Mouse (Mus musculus) hindbrain, embryonic 16.5 days (tissue): ENCODE data around the gene Wscd2. TPM values are rescaled to one million over a fixed set of nuclear protein-coding genes. Genes with fewer than 3 reads are reported as not detected.

ENCODE experiments used
- ATAC-seq: fragments of 200-750 bp; cut with Nextera tagmentation; 2 replicates; pipeline ENCODE4 v1.8.0; 2017; ENCODE audit warnings: moderate TSS enrichment, moderate library complexity
- H3K27ac ChIP-seq: fragments of 300-500 bp; sonication (generic); 2 replicates; pipeline ENCODE4 v1.5.1; 2014; ENCODE audit warnings: low read depth, mild to moderate bottlenecking, control low read depth, low read length, moderate library complexity
- H3K27me3 ChIP-seq: fragments of 300-500 bp; sonication (generic); replicated peaks from 2 replicates; pipeline ENCODE4 v1.6.1; 2014; ENCODE audit warnings: low read length; ENCODE audit not compliant: control insufficient read depth, insufficient read depth
- H3K36me3 ChIP-seq: fragments of 300-500 bp; sonication (generic); 2 replicates; pipeline ENCODE4 v1.6.1; 2014; ENCODE audit warnings: mild to moderate bottlenecking, low read length, moderate library complexity, mixed read lengths; ENCODE audit not compliant: control insufficient read depth, insufficient read depth
- H3K4me1 ChIP-seq: fragments of 300-500 bp; sonication (generic); 2 replicates; pipeline ENCODE4 v1.6.1; 2014; ENCODE audit warnings: low read depth, low read length; ENCODE audit not compliant: control insufficient read depth, insufficient read depth
- H3K4me2 ChIP-seq: fragments of 300-500 bp; sonication (generic); 2 replicates; pipeline ENCODE4 v1.6.1; 2014; ENCODE audit warnings: mild to moderate bottlenecking, low read length, control low read depth, moderate library complexity
- H3K4me3 ChIP-seq: fragments of 300-500 bp; sonication (generic); 2 replicates; pipeline ENCODE4 v1.5.1; 2014; ENCODE audit warnings: mild to moderate bottlenecking, low read length, control low read depth, moderate library complexity
- H3K9ac ChIP-seq: fragments of 300-500 bp; sonication (generic); 2 replicates; pipeline ENCODE4 v1.6.1; 2014; ENCODE audit warnings: low read depth, mild to moderate bottlenecking, control low read depth, low read length, moderate library complexity
- H3K9me3 ChIP-seq: fragments of 300-500 bp; sonication (generic); 2 replicates; pipeline ENCODE4 v1.6.1; 2014; ENCODE audit warnings: mild to moderate bottlenecking, low read length, moderate library complexity; ENCODE audit not compliant: control insufficient read depth
- WGBS: fragments of 180-500 bp; shearing (Covaris S2); extraction: QIAGEN DNeasy Blood & Tissue Kit; methylation state at CpG from one replicate; pipeline ENCODE4 v1.1.7; 2014; 5-methylcytosine and 5-hydroxymethylcytosine counted together
- polyA plus RNA-seq: library from polyadenylated mRNA; unstranded; fragments of >200 nt; fragmentation: Nextera tagmentation; extraction: Ambion mirVana; gene quantifications from 2 replicates; pipeline ENCODE4 v1.2.1, GENCODE M21; 2015

The Wscd2 gene
- polyA plus RNA-seq, 1 experiment from 2014 or later: 13.3 TPM

DNA sequence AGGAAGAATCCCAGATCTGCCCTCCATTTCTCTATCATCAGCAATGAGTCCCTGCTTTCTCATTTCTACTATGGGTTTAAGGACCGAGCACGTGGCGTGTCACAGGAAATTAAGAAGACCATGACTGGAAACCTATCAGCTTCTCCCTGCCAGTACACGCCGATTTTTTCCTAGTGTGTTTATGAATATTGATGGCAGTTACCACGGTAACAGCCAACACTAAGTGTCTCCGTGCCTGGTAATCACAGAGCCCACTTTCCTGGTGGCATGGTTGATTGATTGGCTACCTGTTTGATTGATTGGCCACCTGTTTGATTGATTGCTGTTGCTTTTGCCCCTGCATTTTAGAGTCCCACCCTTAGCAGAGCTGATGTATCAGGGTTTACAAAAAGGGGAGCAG, 30.2 kb upstream of the Wscd2 start:
- Histone ChIP-seq H3K9ac (no peak overlapping the region), H3K4me2 (no peak overlapping the region), H3K4me3 (no peak overlapping the region), H3K9me3 (peaks cover 2% of the 10 kb centered on the region; the same call in 1 of the 2 replicates), H3K27ac (no peak overlapping the region), H3K27me3 (no peaks in the 10 kb centered on the region; the same call in 1 of the 2 replicates), H3K36me3 (no peaks in the 10 kb centered on the region), H3K4me1 (peaks cover 18% of the 10 kb centered on the region)
- 34% methylated on average over 7 of the region's 7 CpGs for WGBS
- ATAC-seq: no peak

DNA sequence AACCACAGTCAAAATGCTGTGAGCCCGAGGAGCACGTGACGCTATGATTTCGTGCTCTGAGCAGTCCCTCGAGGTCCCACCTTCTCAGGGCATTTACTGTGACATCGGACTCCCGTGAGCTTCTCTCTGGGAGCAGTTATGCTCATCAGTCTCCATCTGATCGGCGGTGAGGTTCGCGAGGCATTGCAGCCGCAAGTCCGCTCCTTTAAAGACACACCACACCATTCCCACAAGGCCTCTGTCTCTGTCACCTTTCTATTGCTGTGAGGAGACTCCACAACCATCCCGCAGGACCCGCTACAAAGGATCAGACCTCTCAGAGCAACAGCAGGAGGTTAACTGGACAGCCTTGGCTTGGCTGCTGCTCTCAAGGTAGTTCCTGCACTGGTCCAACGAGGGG, 28.6 kb upstream of the Wscd2 start:
- Histone ChIP-seq H3K27me3 (no peaks in the 10 kb centered on the region; the same call in 1 of the 2 replicates), H3K36me3 (no peaks in the 10 kb centered on the region), H3K4me3 (peak overlapping the region; percentile 11), H3K9ac (peak overlapping the region; percentile 48), H3K4me2 (peak overlapping the region; percentile 48), H3K9me3 (peaks cover 2% of the 10 kb centered on the region; the same call in 1 of the 2 replicates), H3K27ac (peak overlapping the region; percentile 31; the same call in 1 of the 2 replicates), H3K4me1 (peaks cover 17% of the 10 kb centered on the region)
- WGBS: 4% methylated on average over 16 of the region's 16 CpGs
- peak; percentile 31 for ATAC-seq

DNA sequence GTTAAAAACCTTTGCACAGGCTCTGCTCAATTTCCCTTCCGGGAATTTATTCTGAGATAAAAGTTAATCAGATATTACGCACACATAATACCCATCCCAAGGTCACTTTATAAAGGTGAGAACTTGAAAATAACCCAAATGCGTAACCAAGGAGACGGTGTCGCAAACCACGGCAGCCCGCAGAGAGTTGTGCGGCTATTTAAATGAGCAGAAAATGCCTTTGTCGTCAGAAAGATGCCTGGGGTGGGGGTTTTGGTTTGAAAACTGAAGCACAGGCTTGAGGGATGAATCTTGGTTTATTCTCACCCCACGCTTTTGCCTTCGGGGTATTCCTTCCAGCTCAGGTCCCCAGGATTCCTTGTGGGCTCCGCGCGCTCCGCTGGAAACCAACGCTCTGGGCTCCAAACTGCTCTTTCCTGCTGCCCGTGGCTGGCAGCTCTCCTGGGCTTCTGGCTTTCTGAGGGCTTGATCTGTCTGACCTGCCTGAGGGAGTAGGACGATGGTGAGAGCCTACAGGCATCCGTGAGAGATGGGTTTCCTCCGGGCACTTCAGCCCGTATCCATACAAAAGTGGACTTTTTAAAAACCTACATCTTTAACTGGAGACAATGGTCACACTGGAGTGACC, 28.0 kb upstream of the Wscd2 start:
- Histone ChIP-seq H3K9me3 (peaks cover 2% of the 10 kb centered on the region; the same call in 1 of the 2 replicates), H3K4me2 (peak overlapping the region; percentile 48), H3K36me3 (no peaks in the 10 kb centered on the region), H3K9ac (peak overlapping the region; percentile 25; the same call in 1 of the 2 replicates), H3K4me1 (peaks cover 19% of the 10 kb centered on the region), H3K27me3 (no peaks in the 10 kb centered on the region; the same call in 1 of the 2 replicates), H3K4me3 (peak overlapping the region; percentile 11), H3K27ac (peak overlapping the region; percentile 32; the same call in 1 of the 2 replicates)
- ATAC-seq: peak; percentile 13
- 15% methylated on average over 21 of the region's 21 CpGs for WGBS

DNA sequence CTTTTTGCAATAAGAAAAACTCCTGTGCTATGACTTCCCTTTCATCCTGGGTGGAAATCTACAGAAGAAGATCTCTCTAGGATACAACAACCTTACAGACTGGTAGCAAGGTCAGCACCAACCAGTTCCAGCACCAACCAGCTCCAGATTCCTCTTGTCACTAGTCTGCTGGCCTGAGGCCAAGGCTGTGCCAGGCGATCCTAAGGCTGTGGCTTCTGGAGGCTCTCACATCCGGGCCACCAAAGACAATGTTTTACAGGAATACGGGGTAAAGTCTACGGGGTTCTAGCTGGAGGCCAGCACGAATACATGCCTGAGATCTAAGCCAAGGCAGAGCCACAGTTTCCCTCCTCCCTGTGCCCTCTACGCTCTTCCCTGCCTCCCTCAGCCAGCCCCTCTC, 25.4 kb upstream of the Wscd2 start:
- Histone ChIP-seq H3K9me3 (no peaks in the 10 kb centered on the region), H3K27ac (no peak overlapping the region), H3K27me3 (no peaks in the 10 kb centered on the region; the same call in 1 of the 2 replicates), H3K4me1 (peaks cover 26% of the 10 kb centered on the region), H3K4me3 (no peak overlapping the region), H3K4me2 (no peak overlapping the region), H3K36me3 (no peaks in the 10 kb centered on the region), H3K9ac (no peak overlapping the region)
- WGBS: 57% methylated on average over 6 of the region's 6 CpGs
- ATAC-seq: no peak

DNA sequence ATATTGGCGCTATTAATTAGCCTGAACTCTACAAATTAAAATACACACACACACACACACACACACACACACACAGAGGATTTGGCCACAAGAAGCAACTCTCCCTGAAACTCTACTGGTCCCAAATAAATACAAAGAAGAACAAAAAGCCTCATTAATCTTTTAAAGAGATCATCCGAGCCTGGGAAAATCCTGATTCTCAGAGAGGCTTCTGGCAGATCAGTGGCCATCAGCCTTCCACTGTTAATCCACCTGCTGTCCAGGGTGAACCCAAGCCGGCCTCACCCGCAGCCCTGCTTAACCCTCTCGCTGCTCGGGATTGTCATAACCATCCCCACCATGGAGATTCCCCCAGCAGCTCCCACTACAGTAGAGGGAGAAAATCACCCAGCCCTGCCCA, 23.6 kb upstream of the Wscd2 start:
- Histone ChIP-seq H3K27me3 (no peaks in the 10 kb centered on the region; the same call in 1 of the 2 replicates), H3K27ac (no peak overlapping the region), H3K36me3 (no peaks in the 10 kb centered on the region), H3K4me2 (no peak overlapping the region), H3K4me1 (peaks cover 21% of the 10 kb centered on the region), H3K9me3 (no peaks in the 10 kb centered on the region), H3K4me3 (no peak overlapping the region), H3K9ac (no peak overlapping the region)
- 50% methylated on average over 6 of the region's 6 CpGs for WGBS
- no peak for ATAC-seq

DNA sequence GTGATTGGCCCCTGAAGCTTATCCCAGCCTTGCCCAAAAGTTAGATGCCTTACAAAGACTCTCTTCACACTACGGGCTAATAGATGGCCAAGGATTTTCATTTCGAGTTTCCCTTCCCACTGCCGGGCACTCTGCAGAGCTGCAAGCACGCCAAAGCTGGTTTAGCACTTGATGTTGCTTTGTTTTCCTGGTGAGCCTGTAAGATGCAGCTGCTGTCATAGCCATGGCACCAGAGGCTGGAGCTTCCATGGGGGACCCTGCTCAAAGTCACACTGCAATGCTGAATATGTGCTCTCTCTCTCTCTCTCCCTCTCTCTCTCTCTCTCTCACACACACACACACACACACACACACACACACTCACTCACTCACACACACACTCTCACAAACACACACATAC, 23.1 kb upstream of the Wscd2 start:
- no peak overlapping the region for H3K4me3 ChIP-seq
- H3K36me3 ChIP-seq: no peaks in the 10 kb centered on the region
- WGBS: 28% methylated on average over 4 of the region's 4 CpGs
- H3K4me1 ChIP-seq: peaks cover 16% of the 10 kb centered on the region
- no peaks in the 10 kb centered on the region; the same call in 1 of the 2 replicates for H3K27me3 ChIP-seq
- H3K9ac ChIP-seq: no peak overlapping the region
- ATAC-seq: no peak
- H3K27ac ChIP-seq: no peak overlapping the region
- H3K4me2 ChIP-seq: no peak overlapping the region
- no peaks in the 10 kb centered on the region for H3K9me3 ChIP-seq

DNA sequence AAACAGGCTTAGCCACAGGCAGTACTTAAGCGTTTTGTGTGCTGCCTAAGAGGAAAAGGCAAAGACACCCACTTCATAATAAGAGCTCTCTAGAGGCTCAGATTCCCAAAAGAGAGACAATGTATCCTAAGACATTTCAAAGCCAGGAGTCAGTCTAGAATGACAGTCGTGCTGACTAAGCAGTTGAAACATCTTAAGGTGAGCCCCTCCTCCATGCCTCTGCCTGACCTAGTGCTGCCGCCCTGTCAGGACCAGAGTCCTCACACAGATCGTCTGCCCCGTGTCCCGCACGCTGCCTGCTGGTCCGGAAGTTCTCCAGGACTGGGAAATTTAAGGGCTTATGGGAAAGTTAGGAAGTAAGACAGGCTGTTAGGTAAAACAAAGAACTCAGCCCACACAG, 22.4 kb upstream of the Wscd2 start:
- WGBS: 9% methylated on average over 8 of the region's 8 CpGs
- no peaks in the 10 kb centered on the region; the same call in 1 of the 2 replicates for H3K27me3 ChIP-seq
- H3K9ac ChIP-seq: no peak overlapping the region; the same call in 1 of the 2 replicates
- H3K4me2 ChIP-seq: no peak overlapping the region
- H3K36me3 ChIP-seq: no peaks in the 10 kb centered on the region
- ATAC-seq: no peak
- no peak overlapping the region for H3K27ac ChIP-seq
- H3K9me3 ChIP-seq: no peaks in the 10 kb centered on the region
- peaks cover 10% of the 10 kb centered on the region for H3K4me1 ChIP-seq
- H3K4me3 ChIP-seq: no peak overlapping the region

DNA sequence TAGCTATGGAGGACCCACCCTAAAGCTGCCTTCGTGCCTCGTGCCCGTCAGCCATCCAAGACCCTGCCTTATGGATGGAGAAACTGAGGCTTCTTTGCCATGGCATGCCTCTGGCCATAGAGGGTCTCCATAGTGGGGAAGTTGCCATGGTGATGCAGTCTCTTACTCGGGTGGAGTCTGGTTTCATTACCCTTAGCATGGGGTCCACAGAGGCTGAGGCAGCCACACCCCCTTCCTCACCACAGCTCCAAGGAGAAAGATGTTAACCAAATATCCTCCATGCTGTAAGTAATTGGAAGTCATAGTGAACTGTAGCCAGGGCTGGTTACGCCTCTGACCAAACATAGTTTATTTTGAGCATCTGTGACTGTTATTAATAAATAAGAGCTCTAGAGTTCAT, 21.5 kb upstream of the Wscd2 start:
- Histone ChIP-seq H3K9me3 (no peaks in the 10 kb centered on the region), H3K27me3 (no peaks in the 10 kb centered on the region), H3K36me3 (no peaks in the 10 kb centered on the region), H3K4me2 (no peak overlapping the region), H3K9ac (no peak overlapping the region), H3K4me1 (peaks cover 10% of the 10 kb centered on the region), H3K27ac (no peak overlapping the region), H3K4me3 (no peak overlapping the region)
- no peak for ATAC-seq
- WGBS: 55% methylated on average over 5 of the region's 5 CpGs

DNA sequence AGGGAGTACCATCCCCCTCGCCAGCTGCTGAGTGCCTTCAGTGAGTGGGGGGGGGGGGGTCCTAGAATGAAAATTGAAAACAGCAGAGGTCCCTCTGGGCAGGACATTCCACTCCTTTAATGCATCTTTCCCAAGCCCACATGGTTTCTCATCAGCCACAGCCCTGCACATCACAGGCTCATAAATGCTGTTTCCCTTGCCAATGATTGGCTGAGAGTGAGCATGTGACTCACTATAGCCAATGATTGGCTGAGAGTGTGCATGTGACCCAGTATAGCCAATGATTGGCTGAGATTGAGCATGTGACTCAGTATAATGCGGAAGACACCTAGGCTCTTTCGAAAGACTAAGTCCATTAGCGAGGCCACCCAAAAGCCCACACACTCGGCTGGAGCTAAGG, 20.9 kb upstream of the Wscd2 start:
- Histone ChIP-seq H3K9ac (no peak overlapping the region), H3K4me3 (no peak overlapping the region), H3K9me3 (no peaks in the 10 kb centered on the region), H3K27me3 (no peaks in the 10 kb centered on the region), H3K4me1 (peaks cover 10% of the 10 kb centered on the region), H3K36me3 (no peaks in the 10 kb centered on the region), H3K27ac (no peak overlapping the region), H3K4me2 (no peak overlapping the region)
- 92% methylated on average over 5 of the region's 5 CpGs for WGBS
- no peak for ATAC-seq
